Mouse (Mus musculus) stomach, postnatal 0 days (tissue): ENCODE data around the gene Atp2b2.

Experiments
- CTCF ChIP-seq: IDR thresholded peaks from 2 replicates; pipeline ENCODE4 v1.5.1; 2016; ENCODE audit warnings: antibody characterized with exemption, low read depth, mild to moderate bottlenecking, moderate library complexity
- EP300 ChIP-seq: optimal IDR thresholded peaks from 2 replicates; pipeline ENCODE3; 2016; ENCODE audit warnings: antibody characterized with exemption

GRCm38 (mm10) chr6:113741425-113741824 is 301.0 kb downstream of the Atp2b2 start:
- TF ChIP-seq CTCF (no peak), EP300 (no peak)
